Mouse (Mus musculus) megakaryocyte-erythroid progenitor cell, adult 5 weeks (primary cell): ENCODE data around the gene Gm10800. TPM values are rescaled to one million over a fixed set of nuclear protein-coding genes. Genes with fewer than 3 reads are reported as not detected.

Experiments
- polyA plus RNA-seq: library from polyadenylated mRNA; stranded (reverse); fragments of >175 nt; gene quantifications from 2 replicates; pipeline ENCODE4 v1.2.3, GENCODE M21; 2012

Gm10800 gene
- 64.2 and 124 TPM in 2 replicates for polyA plus RNA-seq

DNA sequence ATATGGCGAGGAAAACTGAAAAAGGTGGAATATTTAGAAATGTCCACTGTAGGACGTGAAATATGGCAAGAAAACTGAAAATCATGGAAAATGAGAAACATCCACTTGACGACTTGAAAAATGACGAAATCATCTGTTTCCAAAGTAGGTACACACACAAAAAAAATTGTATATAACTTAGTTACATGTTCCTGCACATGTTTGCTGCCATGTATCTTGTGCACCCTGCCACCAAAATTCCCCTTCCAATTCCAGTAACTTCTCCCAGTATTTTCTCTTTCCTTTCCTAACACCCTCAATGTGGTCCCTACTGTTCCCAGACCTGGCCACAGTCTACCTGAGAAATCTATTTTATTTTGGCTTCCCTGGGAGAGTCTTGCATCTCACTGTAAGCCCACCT is at the start of gene Gm10800:
Gene Gm10800 (minus strand): TSS at position 101 of the 400 bp plus-strand sequence.

DNA sequence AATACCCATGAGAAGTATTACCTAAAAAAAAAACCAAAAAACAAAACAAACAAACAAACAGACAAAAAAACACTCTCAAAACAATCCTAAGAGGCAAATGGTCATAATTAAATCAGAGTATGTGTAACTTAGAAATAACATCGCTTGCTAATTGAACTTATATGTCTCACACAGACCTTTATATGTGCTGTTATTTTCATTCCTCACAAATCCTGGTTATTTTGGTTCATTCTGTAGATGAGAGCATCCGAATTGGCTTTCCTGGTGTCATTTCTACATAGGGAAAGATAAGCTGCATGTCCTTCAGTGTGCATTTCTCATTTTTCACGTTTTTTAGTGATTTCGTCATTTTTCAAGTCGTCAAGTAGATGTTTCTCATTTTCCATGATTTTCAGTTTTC is 5.2 kb downstream of the Gm10800 start, which contains the start of gene Gm10801:
Gene Gm10801 (plus strand): TSS at position 301 of the 400 bp plus-strand sequence.

Other genes with a start within 250 kb of the Gm10800 start
- 16.5 and 38.8 TPM in 2 replicates for gene Gm10801, start 5.1 kb downstream of the Gm10800 start, polyA plus RNA-seq